Mouse (Mus musculus): ENCODE data around the gene Gjc1. TPM values are rescaled to one million over a fixed set of nuclear protein-coding genes. Genes with fewer than 3 reads are reported as not detected.

Gene Gjc1
- polyA plus RNA-seq, 1 experiment from 2014 or later, result 89.6 TPM

DNA sequence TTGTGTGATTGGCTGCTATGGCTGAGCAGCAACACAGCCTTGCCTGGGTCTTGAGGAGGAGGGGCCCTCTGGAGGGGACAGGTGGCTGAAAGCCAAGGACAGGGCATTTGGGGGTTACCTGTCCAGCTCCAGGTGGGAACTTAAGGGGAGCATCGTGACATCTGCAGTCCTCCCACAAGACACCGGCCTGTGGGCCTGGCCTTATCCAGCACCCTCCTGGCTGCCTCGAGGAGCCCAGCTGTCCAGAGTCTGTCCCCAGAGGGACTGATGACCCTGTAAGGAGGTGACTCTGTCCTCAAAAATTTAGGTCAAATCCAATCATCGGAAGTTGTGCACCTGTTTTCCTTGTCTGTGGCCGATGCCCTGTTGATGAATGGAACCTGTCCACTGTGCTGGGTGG, 54.1 kb downstream of the Gjc1 start:
- Histone ChIP-seq H3K27ac (replicated peaks) (no peak overlapping the region), H3K27me3 (replicated peaks; ENCODE audit: low read depth, poor library complexity, severe bottlenecking) (peaks cover 44% of the 10 kb centered on the region), H3K4me3 (no peak overlapping the region), H3K4me1 (peaks cover 62% of the 10 kb centered on the region), H3K36me3 (replicated peaks) (no peaks in the 10 kb centered on the region), H3K9me3 (no peaks in the 10 kb centered on the region)
- DNase-seq (ENCODE audit: low spot score), result no peak
- WGBS, result 79% methylated on average over 5 of the region's 5 CpGs

DNA sequence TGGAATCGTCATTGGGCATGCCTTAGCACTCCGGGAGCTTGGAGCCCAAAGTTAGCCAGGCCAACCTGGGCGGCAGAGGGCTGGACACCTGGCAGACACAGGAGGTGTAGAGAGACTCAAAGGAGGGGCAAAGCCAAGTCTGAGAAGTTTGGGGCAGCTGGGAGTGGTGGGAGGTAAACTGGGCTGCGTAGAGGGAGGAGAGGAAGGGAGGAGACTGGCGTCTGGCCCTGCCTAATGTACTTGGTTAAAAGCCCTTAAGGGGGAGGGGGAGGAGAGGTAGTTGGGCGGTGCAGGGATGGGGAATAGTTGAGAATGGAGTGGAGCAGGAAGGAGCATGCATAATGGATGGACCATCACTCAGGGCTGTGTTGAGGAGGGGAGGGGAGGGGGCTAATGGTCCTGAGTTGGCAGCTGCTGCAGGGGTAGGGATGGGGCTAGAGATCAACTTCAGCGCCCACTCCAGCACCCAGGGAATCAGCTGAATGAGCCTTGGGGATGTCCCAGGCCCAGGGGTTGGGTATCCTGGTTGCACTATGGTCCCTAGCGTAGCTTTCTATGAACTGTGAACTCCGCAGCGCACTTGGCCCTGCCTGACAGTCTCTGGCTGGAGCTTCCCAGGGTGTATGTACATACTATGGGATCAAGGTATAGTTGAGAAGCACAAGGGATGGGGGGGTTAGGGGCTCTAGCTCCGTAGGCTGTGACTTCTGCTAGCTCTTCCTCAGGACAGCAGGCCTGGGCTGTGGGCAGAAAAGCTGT, 56.3 kb downstream of the Gjc1 start:
- H3K27me3 ChIP-seq (replicated peaks; ENCODE audit: low read depth, poor library complexity, severe bottlenecking), result peaks cover 63% of the 10 kb centered on the region
- no peak for DNase-seq (ENCODE audit: low spot score)

DNA sequence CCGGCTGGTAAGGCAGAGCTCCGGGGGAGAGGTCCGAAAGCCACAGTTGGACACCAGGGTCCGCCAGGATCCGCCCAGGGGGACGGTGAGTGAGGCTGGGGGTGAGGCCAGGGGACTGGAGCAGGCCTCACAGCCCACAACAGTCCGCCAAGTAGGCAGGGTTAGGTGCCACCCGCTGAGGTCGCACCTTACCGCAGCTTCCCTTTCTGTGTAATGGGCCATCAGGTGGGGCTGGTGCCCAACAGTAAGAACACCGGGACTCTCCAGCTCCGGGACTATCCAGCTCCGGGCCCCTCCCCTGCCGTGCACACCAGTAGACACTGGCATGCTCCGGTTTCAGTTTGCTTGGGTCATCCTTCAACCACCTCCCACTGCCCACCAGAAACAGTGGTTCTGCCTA, 57.3 kb downstream of the Gjc1 start:
- WGBS, result 7% methylated on average over 15 of the region's 15 CpGs
- Histone ChIP-seq H3K9me3 (no peaks in the 10 kb centered on the region), H3K4me1 (peaks cover 38% of the 10 kb centered on the region), H3K4me3 (peak overlapping the region; percentile 80), H3K27me3 (replicated peaks; ENCODE audit: low read depth, poor library complexity, severe bottlenecking) (peaks cover 68% of the 10 kb centered on the region), H3K27ac (replicated peaks) (peak overlapping the region; percentile 81; the same call in 1 of the 2 replicates), H3K36me3 (replicated peaks) (no peaks in the 10 kb centered on the region)
- no peak for DNase-seq (ENCODE audit: low spot score)

More for the DNA sequence above, 56.3 kb downstream of the Gjc1 start:
- peak overlapping the region; percentile 80; the same call in 1 of the 2 replicates for H3K4me3 ChIP-seq
- WGBS, result 57% methylated on average over 11 of the region's 11 CpGs
- no peaks in the 10 kb centered on the region for H3K9me3 ChIP-seq
- H3K36me3 ChIP-seq (replicated peaks), result no peaks in the 10 kb centered on the region
- H3K4me1 ChIP-seq, result peaks cover 46% of the 10 kb centered on the region
- no peak overlapping the region for H3K27ac ChIP-seq (replicated peaks)

DNA sequence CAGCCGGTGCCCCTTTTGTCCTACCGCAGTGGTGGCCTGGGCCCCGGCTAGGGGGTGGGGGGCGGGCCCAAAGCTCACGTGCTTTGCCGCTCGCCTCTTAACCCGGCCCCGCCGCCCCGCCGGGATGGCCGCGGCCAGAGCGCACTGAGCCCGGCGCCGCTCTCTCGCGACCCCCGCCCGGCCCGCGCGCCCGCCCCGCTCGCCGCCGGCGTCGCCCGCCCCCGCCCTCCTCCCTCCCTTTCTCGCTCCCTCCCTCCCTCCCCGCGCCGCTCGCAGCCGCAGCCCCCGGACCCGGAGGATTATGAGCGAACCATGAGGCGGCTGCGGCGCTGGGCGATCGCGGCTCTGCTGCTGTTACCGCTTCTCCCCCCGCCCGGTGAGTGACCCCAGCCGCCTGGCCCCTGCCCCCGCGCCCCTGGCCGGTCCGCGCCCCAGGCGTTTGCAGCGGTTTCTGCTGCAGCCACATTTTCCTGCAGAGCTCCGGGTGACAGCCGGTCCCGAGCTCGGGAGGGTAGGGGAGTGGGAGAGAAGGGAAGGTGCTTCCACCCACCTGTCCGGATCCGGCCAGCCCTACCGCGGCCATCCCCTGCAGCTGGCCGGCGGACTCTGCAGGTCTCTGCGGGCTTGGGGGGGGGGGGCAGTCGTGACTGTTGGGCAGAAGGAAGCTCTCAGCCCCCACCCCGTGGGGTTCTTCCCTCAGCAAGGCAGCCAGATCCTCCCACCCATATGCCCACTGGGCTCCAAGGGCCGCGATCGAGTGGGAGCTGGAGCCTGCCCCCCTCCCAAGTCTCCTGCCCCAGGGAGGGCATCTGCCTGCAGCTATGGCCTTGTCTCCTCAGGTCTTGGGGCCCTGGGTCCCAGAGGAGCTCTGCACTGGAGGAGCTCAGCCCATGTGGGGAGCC, 57.9 kb downstream of the Gjc1 start, which contains the start of gene Adam11:
Gene Adam11 (plus strand): TSS at position 131 of the 902 bp plus-strand sequence.
- H3K9me3 ChIP-seq, result no peaks in the 10 kb centered on the region
- H3K4me3 ChIP-seq, result peak within 1 kb of the TSS; percentile 80
- under 1% methylated on average over 73 of the region's 76 CpGs for WGBS
- H3K36me3 ChIP-seq (replicated peaks), result no peaks in the 10 kb centered on the region
- peak within 1 kb of the TSS; percentile 81 for H3K27ac ChIP-seq (replicated peaks)
- DNase-seq (ENCODE audit: low spot score), result peak; percentile 59
- H3K27me3 ChIP-seq (replicated peaks; ENCODE audit: low read depth, poor library complexity, severe bottlenecking), result peaks cover 68% of the 10 kb centered on the region
- peaks cover 33% of the 10 kb centered on the region for H3K4me1 ChIP-seq

DNA sequence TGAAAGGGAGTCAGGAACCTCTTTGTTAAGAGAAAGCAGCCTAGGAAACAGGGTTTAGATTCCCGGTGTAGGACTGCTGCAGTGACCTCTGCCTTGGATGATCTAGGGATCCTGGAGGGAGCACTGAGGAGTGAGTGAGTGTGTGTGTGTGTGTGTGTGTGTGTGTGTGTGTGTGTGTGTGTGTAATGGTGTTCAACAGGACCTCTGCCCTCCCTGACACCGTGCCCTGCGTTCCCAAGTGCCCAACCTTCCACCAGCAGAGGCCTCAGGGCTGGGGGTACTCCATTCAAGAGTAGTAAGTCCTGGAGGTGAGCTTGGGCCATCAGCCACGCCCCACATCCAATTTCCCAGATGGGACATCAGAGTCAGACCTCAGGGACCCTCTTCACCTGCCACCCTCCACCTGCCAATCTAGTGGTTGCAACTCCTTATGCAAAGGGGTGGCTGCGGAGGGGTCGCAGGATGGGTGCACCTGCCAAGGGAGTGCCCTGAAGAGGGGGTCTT, 58.6 kb downstream of the Gjc1 start:
- WGBS, result 19% methylated on average over 6 of the region's 6 CpGs
- Histone ChIP-seq H3K27me3 (replicated peaks; ENCODE audit: low read depth, poor library complexity, severe bottlenecking) (peaks cover 68% of the 10 kb centered on the region), H3K4me1 (peaks cover 32% of the 10 kb centered on the region), H3K27ac (replicated peaks) (peak overlapping the region; percentile 81), H3K9me3 (no peaks in the 10 kb centered on the region), H3K4me3 (peak overlapping the region; percentile 80), H3K36me3 (replicated peaks) (no peaks in the 10 kb centered on the region)
- DNase-seq (ENCODE audit: low spot score), result no peak

DNA sequence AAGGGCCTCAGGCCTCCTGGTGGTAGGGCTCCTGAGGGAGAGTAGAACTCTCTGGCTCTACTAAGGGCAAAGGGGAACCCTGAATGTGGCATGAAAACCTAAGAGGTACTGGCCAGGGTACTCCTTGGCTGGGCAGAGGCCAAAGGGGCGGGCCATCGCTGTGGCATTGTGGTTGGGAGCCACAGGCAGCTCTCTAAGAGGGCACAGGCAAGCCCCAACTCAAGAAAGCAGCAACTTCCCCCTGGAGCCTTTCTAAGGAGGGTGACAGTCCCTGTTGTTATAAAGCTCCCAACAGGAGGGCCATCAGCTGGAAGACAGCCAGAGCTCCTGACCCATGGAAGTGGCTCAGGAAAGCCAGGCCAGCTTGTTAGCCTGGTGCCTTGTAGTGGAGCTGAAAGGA, 60.5 kb downstream of the Gjc1 start:
- no peaks in the 10 kb centered on the region for H3K36me3 ChIP-seq (replicated peaks)
- DNase-seq (ENCODE audit: low spot score), result no peak
- peaks cover 41% of the 10 kb centered on the region for H3K4me1 ChIP-seq
- whole genome bisulfite sequencing, result 82% methylated on average over 2 of the region's 2 CpGs
- H3K27ac ChIP-seq (replicated peaks), result no peak overlapping the region
- peaks cover 68% of the 10 kb centered on the region for H3K27me3 ChIP-seq (replicated peaks; ENCODE audit: low read depth, poor library complexity, severe bottlenecking)
- H3K4me3 ChIP-seq, result no peak overlapping the region
- H3K9me3 ChIP-seq, result no peaks in the 10 kb centered on the region

DNA sequence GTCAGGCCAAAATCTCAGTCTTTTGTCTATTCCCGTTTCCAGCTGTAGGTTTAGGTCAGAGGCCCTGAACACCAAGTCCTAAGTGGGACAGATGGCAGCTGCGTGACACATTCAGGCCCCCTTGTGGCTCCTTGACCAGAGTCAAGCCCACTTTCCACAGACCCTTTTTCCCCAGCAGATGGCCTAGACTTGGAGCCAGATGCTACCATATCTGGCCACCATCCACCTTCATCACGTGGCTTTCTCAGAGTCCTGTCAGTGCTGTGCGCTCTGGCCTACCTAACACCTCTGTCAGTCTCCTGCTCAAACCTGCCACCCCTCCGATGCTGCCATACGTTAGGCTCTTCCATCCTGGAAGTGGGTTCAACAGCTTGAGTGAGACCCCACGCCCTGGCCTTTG, 64.1 kb downstream of the Gjc1 start:
- Histone ChIP-seq H3K9me3 (no peaks in the 10 kb centered on the region), H3K27ac (replicated peaks) (0 out of 2 replicates have a peak overlapping the region, but pooled peaks have one; percentile 60)

DNA sequence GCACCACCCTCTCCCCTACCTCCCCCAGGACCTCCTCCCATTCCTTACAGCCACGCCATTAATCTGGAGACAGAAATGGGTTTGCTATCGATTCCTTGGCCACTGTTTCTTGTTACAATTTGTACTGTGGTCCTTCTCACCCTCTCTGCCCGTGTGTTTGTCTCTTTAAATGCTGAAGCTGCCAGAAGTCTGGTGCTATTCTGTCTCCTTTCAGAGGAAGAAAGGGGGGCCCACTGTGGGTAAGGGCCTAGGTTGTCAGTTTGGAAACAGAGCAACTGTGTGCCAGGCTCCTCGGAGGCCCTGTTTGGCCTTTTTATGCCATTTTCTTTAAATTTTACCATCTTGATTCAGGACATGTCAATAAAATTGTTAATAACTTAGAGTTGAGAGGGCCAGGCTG, 65.1 kb downstream of the Gjc1 start:
- no peaks in the 10 kb centered on the region for H3K9me3 ChIP-seq
- H3K4me1 ChIP-seq, result peaks cover 35% of the 10 kb centered on the region
- WGBS, result 58% methylated on average over 4 of the region's 4 CpGs
- peak overlapping the region; percentile 30 for H3K4me3 ChIP-seq
- peaks cover 36% of the 10 kb centered on the region for H3K27me3 ChIP-seq (replicated peaks; ENCODE audit: low read depth, poor library complexity, severe bottlenecking)
- H3K27ac ChIP-seq (replicated peaks), result peak overlapping the region; percentile 60
- no peaks in the 10 kb centered on the region for H3K36me3 ChIP-seq (replicated peaks)
- DNase-seq (ENCODE audit: low spot score), result no peak

More for the DNA sequence above, 64.1 kb downstream of the Gjc1 start:
- Histone ChIP-seq H3K4me3 (no peak overlapping the region), H3K27me3 (replicated peaks; ENCODE audit: low read depth, poor library complexity, severe bottlenecking) (peaks cover 46% of the 10 kb centered on the region), H3K36me3 (replicated peaks) (no peaks in the 10 kb centered on the region), H3K4me1 (peaks cover 28% of the 10 kb centered on the region)
- WGBS, result 83% methylated on average over 7 of the region's 7 CpGs
- DNase-seq (ENCODE audit: low spot score), result no peak

DNA sequence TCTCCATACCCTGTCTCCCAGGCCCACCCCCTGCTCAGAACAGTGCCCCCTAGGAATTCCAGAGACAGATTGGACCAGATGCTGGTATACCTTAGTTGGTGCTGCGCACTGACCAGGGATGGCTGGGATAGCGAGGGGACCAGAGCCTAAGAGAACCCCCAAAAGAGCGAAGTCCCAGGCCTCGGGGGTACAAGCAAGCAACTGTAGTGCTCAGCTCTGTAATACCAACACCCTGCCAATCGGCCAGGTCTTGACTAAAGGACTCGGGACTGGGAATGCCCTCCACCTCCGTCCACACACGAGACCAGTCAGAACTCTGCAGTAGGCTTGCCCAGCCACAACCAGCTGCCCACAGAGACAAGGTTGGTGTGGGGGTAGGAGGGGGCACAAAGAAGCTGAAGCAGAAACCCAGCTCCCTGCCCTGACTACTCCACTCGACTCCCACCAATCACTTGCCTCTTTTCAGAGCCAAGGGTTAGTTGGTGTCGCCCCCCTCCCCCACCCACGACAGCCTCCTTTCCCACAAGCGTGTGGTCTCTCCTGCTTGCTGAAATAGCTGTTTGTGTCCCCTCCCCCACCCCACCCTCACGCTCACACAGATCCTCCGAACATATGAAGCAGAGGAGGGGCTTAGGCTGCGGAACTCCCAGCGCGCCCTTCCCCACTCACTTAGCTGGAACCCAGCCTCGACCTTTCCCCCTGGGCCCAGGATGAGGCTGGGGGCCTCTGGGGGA, 65.7 kb downstream of the Gjc1 start:
- WGBS, result 48% methylated on average over 18 of the region's 18 CpGs
- H3K4me3 ChIP-seq, result peak overlapping the region; percentile 30
- peaks cover 30% of the 10 kb centered on the region for H3K27me3 ChIP-seq (replicated peaks; ENCODE audit: low read depth, poor library complexity, severe bottlenecking)
- H3K9me3 ChIP-seq, result no peaks in the 10 kb centered on the region
- peak; percentile 48 for DNase-seq (ENCODE audit: low spot score)
- H3K36me3 ChIP-seq (replicated peaks), result no peaks in the 10 kb centered on the region
- peaks cover 35% of the 10 kb centered on the region for H3K4me1 ChIP-seq
- peak overlapping the region; percentile 60 for H3K27ac ChIP-seq (replicated peaks)

DNA sequence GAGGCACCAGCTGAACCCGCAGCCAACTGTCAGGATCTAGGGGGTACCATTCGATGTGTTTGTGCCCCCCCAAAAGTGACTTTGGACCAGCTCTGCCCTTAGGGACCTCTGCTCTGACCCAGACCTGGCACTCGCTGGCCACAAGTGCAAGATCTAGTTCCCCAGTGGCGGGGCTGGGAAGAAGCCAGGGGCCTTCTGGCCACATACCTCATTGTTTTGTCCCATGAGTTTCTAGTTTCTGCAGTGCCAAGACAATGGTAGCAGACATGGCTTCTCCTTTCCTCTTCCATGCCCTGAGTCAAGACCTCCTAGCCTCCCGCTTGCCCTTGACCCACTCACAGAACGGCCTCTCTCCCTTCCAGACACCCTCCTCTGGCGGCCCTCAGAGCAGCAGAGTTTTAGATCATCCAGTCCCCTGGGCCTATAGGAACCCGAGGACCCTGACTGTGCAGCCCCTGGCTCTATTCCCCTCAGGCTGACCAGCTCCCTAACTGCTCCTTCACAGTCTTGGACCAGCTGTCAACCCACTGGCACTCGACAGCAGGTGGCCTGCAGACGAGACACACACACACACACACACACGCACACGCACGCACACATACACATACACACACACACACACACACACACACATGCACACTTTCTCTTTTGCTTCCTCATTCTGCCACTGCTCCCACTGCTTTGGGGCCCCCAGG, 66.5 kb downstream of the Gjc1 start:
- WGBS, result 68% methylated on average over 13 of the region's 13 CpGs

DNA sequence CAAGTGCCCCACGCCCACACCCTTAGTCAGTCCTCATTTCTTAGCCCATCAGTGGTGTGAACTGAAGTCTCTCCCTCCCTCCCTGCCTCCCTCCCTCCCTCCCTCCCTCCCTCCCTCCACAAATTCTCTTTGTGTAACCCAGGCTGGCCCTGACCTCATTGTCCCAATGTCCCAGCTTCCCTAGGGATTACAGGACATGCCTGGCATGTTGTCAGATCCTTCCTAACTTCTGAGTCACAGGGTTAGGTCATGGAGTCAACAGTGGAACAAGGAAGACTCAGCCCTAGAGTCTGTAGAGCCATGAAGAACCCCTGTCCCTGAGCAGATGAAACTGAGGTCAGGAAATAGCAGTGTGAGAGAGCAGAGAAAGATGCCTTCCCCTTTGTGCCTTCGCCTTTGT, 69.8 kb downstream of the Gjc1 start:
- 79% methylated on average over 2 of the region's 2 CpGs for WGBS
- H3K27ac ChIP-seq (replicated peaks), result no peak overlapping the region
- no peak for DNase-seq (ENCODE audit: low spot score)

More for the DNA sequence above, 66.5 kb downstream of the Gjc1 start:
- Histone ChIP-seq H3K27me3 (replicated peaks; ENCODE audit: low read depth, poor library complexity, severe bottlenecking) (peaks cover 26% of the 10 kb centered on the region), H3K4me3 (no peak overlapping the region), H3K27ac (replicated peaks) (peak overlapping the region; percentile 60), H3K36me3 (replicated peaks) (no peaks in the 10 kb centered on the region), H3K9me3 (no peaks in the 10 kb centered on the region), H3K4me1 (peaks cover 35% of the 10 kb centered on the region)
- no peak for DNase-seq (ENCODE audit: low spot score)

More for the DNA sequence above, 69.8 kb downstream of the Gjc1 start:
- Histone ChIP-seq H3K4me3 (no peak overlapping the region), H3K27me3 (replicated peaks; ENCODE audit: low read depth, poor library complexity, severe bottlenecking) (peaks cover 18% of the 10 kb centered on the region), H3K36me3 (replicated peaks) (no peaks in the 10 kb centered on the region), H3K9me3 (no peaks in the 10 kb centered on the region), H3K4me1 (peaks cover 31% of the 10 kb centered on the region)
